Mouse (Mus musculus) granulocyte monocyte progenitor cell, adult 5-6 weeks (primary cell): Measurements from ENCODE around the gene Gm14698. TPM values are rescaled to one million over a fixed set of nuclear protein-coding genes. Genes with fewer than 3 reads are reported as not detected.
"Not testable (repeated sequence)": the region's sequence is repeated elsewhere in the genome, so short reads cannot be mapped to it uniquely, and the experiment has no call there.

Experiments used
- ATAC-seq: replicated peaks from 2 replicates; pipeline ENCODE4 v1.8.0; 2016; ENCODE audit warnings: mild to moderate bottlenecking, moderate TSS enrichment, inconsistent platforms; ENCODE audit not compliant: poor library complexity, severe bottlenecking
- total RNA-seq, 2 experiments: library from RNA; stranded (forward) in 1 of 2; stranded (reverse) in 1 of 2; fragments of 200-712, 200-1000 nt in 1 of 2; fragments of >200 nt in 1 of 2; fragmentation: Nextera tagmentation in 1 of 2; gene quantifications; 2 replicates each; pipeline ENCODE4 v1.2.3; 2014 to 2017

Gene Gm14698
- 4.0 and 8.0 TPM in 2 replicates for total RNA-seq (2014; fragmentation: Nextera tagmentation)
- total RNA-seq (2017), result 2.3 and 5.1 TPM in 2 replicates

- ATAC-seq, result peak; percentile 98
Observed at GRCm38 (mm10) chrX:68821059-68821458, at the start of gene Gm14698. Gene Gm14698 (plus strand): TSS chrX:68821093.

- not testable (repeated sequence) for ATAC-seq
Observed at GRCm38 (mm10) chrX:68820449-68820848, 444 bp upstream of the Gm14698 start.

DNA sequence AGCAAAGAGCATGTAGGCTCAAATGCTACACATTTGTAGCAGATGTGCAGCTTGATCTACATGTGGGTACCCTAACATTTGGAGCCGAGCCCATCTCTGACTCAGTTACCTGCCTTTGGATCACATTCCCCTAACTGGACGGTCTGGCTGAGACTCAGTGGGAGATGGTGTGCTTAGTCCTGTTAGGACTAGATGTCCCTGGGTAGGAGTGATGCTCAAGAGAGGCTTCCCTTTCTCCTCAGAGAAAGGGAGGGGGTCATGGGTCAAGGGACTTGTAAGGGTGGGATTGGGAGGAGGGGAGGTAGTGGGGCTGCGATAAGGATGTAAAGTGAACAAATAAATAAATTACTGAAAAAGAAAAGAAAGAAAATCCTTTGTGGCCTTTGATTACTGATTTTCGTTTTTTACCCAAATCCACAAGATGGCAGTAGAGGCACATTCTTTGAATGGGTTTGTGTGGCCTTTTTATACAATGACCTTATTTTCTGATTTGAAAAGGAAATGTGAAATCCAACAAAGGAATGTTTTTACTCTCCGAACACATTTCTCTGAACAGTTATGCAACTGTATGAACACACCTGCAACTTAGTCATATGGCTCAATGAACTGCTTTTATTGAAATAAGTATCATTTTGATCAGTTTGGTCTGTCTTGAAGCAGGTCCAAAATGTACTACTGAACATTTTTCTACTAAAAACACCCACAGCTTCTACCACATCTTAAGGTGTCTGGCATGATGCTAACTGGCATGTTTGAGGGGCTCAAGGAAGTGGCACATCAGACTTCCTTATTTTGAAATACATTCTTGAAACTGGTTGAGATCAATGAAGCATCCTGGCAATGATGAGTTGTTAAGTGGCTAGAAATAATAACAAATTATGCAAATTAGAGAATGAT is 18.9 kb downstream of the Gm14698 start:
- no peak for ATAC-seq

GRCm38 (mm10) chrX:68865145-68865544 is 44.3 kb downstream of the Gm14698 start:
- ATAC-seq, result no peak

Other genes with a start within 250 kb of the Gm14698 start
- gene Fmr1, start 142.6 kb upstream of the Gm14698 start, total RNA-seq (2014; fragmentation: Nextera tagmentation), result 53.9 and 61.2 TPM in 2 replicates
- gene Fmr1, start 142.6 kb upstream of the Gm14698 start, total RNA-seq (2017), result 72.6 and 88.9 TPM in 2 replicates
- not detected in 2 replicates for gene Fmr1nb, start 59.3 kb upstream of the Gm14698 start, total RNA-seq (2014; fragmentation: Nextera tagmentation)
- gene Fmr1nb, start 59.3 kb upstream of the Gm14698 start, total RNA-seq (2017), result not detected in 2 replicates
- gene Gm6812, start 72.0 kb downstream of the Gm14698 start, total RNA-seq (2014; fragmentation: Nextera tagmentation), result not detected in 2 replicates
- not detected in 2 replicates for gene Gm6812, start 72.0 kb downstream of the Gm14698 start, total RNA-seq (2017)